Mouse (Mus musculus) midbrain, embryonic 16.5 days (tissue): ENCODE results near the gene Uqcr10. TPM values are rescaled to one million over a fixed set of nuclear protein-coding genes. Genes with fewer than 3 reads are reported as not detected.

Source experiments
- ATAC-seq: fragments of 200-750 bp; cut with Nextera tagmentation; 2 replicates; pipeline ENCODE4 v1.8.0; 2017; ENCODE audit warnings: moderate TSS enrichment
- H3K27ac ChIP-seq: fragments of 300-500 bp; sonication (generic); 2 replicates; pipeline ENCODE4 v1.5.1; 2014; ENCODE audit warnings: mild to moderate bottlenecking, low read length, mixed read lengths
- H3K27me3 ChIP-seq: fragments of 300-500 bp; sonication (generic); 2 replicates; pipeline ENCODE4 v1.6.1; 2014; ENCODE audit warnings: low read depth, low read length, mixed read lengths; ENCODE audit not compliant: control insufficient read depth, insufficient read depth
- H3K36me3 ChIP-seq: fragments of 300-500 bp; sonication (generic); 2 replicates; pipeline ENCODE4 v1.6.1; 2014; ENCODE audit warnings: mild to moderate bottlenecking, low read length, moderate library complexity, mixed read lengths; ENCODE audit not compliant: control insufficient read depth, insufficient read depth
- H3K4me1 ChIP-seq: fragments of 300-500 bp; sonication (generic); 2 replicates; pipeline ENCODE4 v1.6.1; 2014; ENCODE audit warnings: mild to moderate bottlenecking, low read length, mixed read lengths; ENCODE audit not compliant: control insufficient read depth, insufficient read depth
- H3K4me2 ChIP-seq: fragments of 300-500 bp; sonication (generic); 2 replicates; pipeline ENCODE4 v1.6.1; 2014; ENCODE audit warnings: mild to moderate bottlenecking, low read length, mixed read lengths
- H3K4me3 ChIP-seq: fragments of 300-500 bp; sonication (generic); 2 replicates; pipeline ENCODE4 v1.5.1; 2014; ENCODE audit warnings: low read depth, mild to moderate bottlenecking, low read length, moderate library complexity, mixed read lengths
- H3K9ac ChIP-seq: fragments of 300-500 bp; sonication (generic); 2 replicates; pipeline ENCODE4 v1.6.1; 2014; ENCODE audit warnings: low read depth, low read length, mixed read lengths
- H3K9me3 ChIP-seq: fragments of 300-500 bp; sonication (generic); replicated peaks from 2 replicates; pipeline ENCODE4 v1.6.1; 2014; ENCODE audit warnings: mild to moderate bottlenecking, low read length, mixed read lengths; ENCODE audit not compliant: control insufficient read depth, poor library complexity, severe bottlenecking
- WGBS: fragments of 180-500 bp; shearing (Covaris S2); extraction: QIAGEN DNeasy Blood & Tissue Kit; methylation state at CpG from one replicate; pipeline ENCODE4 v1.1.7; 2014; 5-methylcytosine and 5-hydroxymethylcytosine counted together
- polyA plus RNA-seq: library from polyadenylated mRNA; unstranded; fragments of >200 nt; fragmentation: Nextera tagmentation; extraction: Ambion mirVana; gene quantifications from 2 replicates; pipeline ENCODE4 v1.2.1, GENCODE M21; 2015

Uqcr10 gene
- 525 and 569 TPM in 2 replicates for polyA plus RNA-seq

GRCm38 (mm10) chr11:4704072-4704964 lies at the start of gene Uqcr10, which contains the start of gene Zmat5:
Gene Uqcr10 (minus strand): TSS chr11:4704342.
Gene Zmat5 (plus strand): TSS chr11:4704678.
- peak; percentile 99 for ATAC-seq
- Histone ChIP-seq H3K36me3 (peaks cover 4% of the 10 kb centered on the region), H3K27me3 (no peaks in the 10 kb centered on the region), H3K4me3 (peak within 1 kb of the TSS; percentile 91), H3K4me1 (peaks cover 15% of the 10 kb centered on the region), H3K4me2 (peak within 1 kb of the TSS; percentile 90), H3K9ac (peak within 1 kb of the TSS; percentile 70), H3K9me3 (no peaks in the 10 kb centered on the region), H3K27ac (peak within 1 kb of the TSS; percentile 83)
- WGBS, result under 1% methylated on average over 47 of the region's 47 CpGs

GRCm38 (mm10) chr11:4752836-4753235 lies 48.7 kb upstream of the Uqcr10 start:
- no peaks in the 10 kb centered on the region for H3K36me3 ChIP-seq
- H3K27me3 ChIP-seq, result peaks cover 24% of the 10 kb centered on the region
- ATAC-seq, result no peak
- H3K4me2 ChIP-seq, result no peak overlapping the region
- WGBS, result 30% methylated on average over 10 of the region's 10 CpGs
- H3K9me3 ChIP-seq, result no peaks in the 10 kb centered on the region
- peaks cover 2% of the 10 kb centered on the region; the same call in 1 of the 2 replicates for H3K4me1 ChIP-seq
- H3K4me3 ChIP-seq, result no peak overlapping the region
- no peak overlapping the region for H3K27ac ChIP-seq
- no peak overlapping the region for H3K9ac ChIP-seq

DNA sequence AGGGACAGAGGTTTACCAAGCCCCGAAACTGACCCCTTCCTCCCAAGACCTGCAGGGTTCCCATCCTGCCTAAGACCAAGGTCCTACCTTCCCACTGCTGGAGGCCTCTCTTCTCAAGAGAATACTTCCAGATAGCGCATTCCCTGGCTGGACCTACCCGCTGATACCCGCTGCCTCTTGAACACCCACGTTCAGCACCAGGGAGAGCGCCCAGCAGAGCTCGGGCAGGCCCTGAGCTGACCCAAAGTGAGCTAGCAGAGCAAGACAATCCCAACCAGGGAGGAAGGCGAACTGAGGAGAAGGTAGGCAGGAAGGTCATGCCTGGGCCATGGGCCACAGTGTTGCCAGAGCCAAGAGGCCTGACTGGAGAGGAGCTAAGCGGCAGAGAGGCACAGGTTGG lies 46.1 kb upstream of the Uqcr10 start:
- Histone ChIP-seq H3K4me1 (peaks cover 18% of the 10 kb centered on the region), H3K4me3 (no peak overlapping the region), H3K27ac (no peak overlapping the region), H3K36me3 (no peaks in the 10 kb centered on the region), H3K27me3 (peaks cover 35% of the 10 kb centered on the region), H3K4me2 (no peak overlapping the region), H3K9me3 (no peaks in the 10 kb centered on the region), H3K9ac (no peak overlapping the region)
- ATAC-seq, result no peak
- 20% methylated on average over 9 of the region's 9 CpGs for WGBS

DNA sequence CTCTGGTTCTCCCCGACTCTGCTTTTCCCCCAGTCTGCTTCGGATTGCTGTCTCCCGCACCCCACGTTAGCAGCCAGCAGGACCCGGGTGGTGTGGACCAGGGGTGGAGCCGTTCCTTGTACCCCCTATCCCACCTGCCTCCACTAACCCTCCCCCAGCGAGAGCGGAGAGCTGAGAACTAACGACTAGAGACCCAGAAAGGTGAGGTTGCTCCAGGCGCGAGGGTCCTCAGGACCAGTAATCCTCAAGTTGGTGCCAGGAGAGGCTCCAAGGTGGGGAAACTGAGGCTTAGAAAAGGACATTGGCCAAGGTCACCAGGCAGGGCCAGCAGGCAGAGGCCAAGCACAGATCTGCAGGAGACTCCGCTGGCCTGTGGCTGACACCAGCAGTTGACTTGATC lies 43.1 kb upstream of the Uqcr10 start:
- 3% methylated on average over 11 of the region's 12 CpGs for WGBS
- ATAC-seq, result no peak; the same call in 1 of the 2 replicates
- H3K4me2 ChIP-seq, result peak overlapping the region; percentile 100
- peak overlapping the region; percentile 67 for H3K4me3 ChIP-seq
- no peak overlapping the region for H3K27ac ChIP-seq
- H3K4me1 ChIP-seq, result peaks cover 18% of the 10 kb centered on the region
- no peaks in the 10 kb centered on the region for H3K9me3 ChIP-seq
- peak overlapping the region; percentile 69 for H3K9ac ChIP-seq
- no peaks in the 10 kb centered on the region for H3K36me3 ChIP-seq
- peaks cover 51% of the 10 kb centered on the region for H3K27me3 ChIP-seq

DNA sequence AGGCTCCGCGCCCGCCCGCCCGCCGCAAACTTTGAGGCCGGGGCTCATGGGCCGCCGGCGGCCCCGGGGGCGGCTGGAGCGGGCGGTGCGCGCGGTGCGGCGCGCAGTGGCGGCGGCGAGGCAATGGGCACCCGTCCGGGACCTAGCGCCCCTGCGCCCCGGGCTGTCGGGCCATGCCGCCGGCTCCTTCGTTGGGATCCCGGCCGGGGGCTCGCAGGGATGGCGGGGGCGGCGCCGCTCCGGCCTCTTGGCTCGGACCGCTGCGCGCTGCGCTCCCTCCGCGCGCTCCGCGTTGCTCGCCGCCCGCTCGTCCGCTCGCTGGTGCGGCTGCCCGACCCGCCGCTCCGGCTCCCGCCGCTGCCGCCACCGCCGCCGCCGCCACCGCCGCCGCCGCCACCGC lies 42.6 kb upstream of the Uqcr10 start, which contains the start of gene Cabp7:
Cabp7 (minus strand) TSS at position 46 of the 400 bp plus-strand sequence.
- Histone ChIP-seq H3K4me3 (peak within 1 kb of the TSS; percentile 67), H3K27me3 (peaks cover 51% of the 10 kb centered on the region), H3K4me1 (peaks cover 18% of the 10 kb centered on the region), H3K36me3 (no peaks in the 10 kb centered on the region), H3K9ac (peak within 1 kb of the TSS; percentile 69), H3K9me3 (no peaks in the 10 kb centered on the region), H3K4me2 (peak within 1 kb of the TSS; percentile 100), H3K27ac (no peak within 1 kb of the TSS)
- no peak for ATAC-seq
- 2% methylated on average over 9 of the region's 73 CpGs for WGBS

DNA sequence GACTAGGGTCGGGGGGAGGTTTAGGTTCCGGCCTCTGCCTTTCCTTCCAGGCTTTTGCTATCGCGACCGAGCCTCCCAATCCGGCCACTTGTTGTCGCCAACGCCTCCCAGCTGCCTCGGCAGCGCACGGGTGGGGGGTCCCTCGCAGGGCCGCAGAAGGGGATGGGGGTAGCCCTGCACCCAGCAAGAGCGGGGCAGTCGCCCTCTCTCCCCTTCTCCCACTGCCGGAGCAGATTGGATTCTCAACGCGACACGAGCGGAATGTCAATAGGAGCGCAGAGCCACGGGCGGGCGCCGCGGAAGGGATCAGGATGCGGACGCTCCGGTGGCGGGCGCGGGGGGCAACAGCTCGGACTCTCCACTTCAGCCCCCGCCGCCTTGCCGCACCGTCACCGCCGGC lies 41.8 kb upstream of the Uqcr10 start:
- Histone ChIP-seq H3K9ac (peak overlapping the region; percentile 69), H3K9me3 (no peaks in the 10 kb centered on the region), H3K4me1 (peaks cover 18% of the 10 kb centered on the region), H3K4me2 (peak overlapping the region; percentile 100), H3K36me3 (no peaks in the 10 kb centered on the region), H3K27ac (no peak overlapping the region), H3K27me3 (peaks cover 51% of the 10 kb centered on the region), H3K4me3 (peak overlapping the region; percentile 67)
- under 1% methylated on average over 32 of the region's 39 CpGs for WGBS
- peak; percentile 12; the same call in 1 of the 2 replicates for ATAC-seq

DNA sequence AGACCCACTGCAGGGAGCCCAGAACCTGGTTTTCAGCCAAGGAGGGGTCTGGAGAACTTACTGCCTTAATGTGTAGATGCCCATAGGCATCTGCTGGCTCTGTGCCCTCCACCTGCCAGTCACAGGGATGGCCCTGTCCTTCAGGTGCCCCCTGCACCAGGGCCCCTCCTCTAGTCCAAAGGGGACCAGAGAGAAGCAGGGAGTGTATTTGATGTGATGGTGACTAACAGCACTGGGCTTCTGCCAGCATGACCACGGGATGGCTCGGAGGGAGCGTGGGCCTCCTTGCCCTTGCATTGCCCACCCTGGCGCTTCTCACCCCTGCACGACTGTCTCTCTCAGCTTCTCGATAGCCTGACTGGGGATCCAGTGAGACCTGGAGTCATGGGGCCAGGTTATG lies 40.5 kb upstream of the Uqcr10 start:
- ATAC-seq, result no peak
- no peaks in the 10 kb centered on the region for H3K36me3 ChIP-seq
- H3K4me1 ChIP-seq, result peaks cover 16% of the 10 kb centered on the region
- 65% methylated on average over 6 of the region's 6 CpGs for WGBS
- H3K9ac ChIP-seq, result no peak overlapping the region
- H3K27ac ChIP-seq, result no peak overlapping the region
- no peaks in the 10 kb centered on the region for H3K9me3 ChIP-seq
- H3K4me2 ChIP-seq, result peak overlapping the region; percentile 100; the same call in 1 of the 2 replicates
- H3K27me3 ChIP-seq, result peaks cover 46% of the 10 kb centered on the region
- no peak overlapping the region for H3K4me3 ChIP-seq

DNA sequence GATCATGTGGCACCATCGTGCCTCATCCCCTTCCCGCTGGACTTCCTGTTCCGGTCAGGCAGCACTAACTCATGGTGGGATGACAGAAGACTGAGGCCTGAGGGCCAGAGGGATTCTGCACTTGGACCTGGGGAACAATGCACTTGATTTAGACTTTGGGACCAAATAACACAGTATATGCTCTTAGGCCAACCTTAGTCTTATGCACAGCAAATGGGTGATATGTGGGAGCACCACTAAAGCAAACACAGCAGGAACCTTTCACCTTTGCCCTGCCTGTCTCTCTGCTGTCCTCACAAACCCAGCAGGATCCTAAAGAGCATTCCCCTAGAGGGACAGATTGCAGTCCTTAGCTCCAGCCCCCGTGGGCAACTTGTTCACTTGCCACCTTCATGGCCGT lies 36.6 kb upstream of the Uqcr10 start:
- no peak overlapping the region for H3K9ac ChIP-seq
- 76% methylated on average over 5 of the region's 5 CpGs for WGBS
- no peak overlapping the region for H3K4me3 ChIP-seq
- H3K36me3 ChIP-seq, result no peaks in the 10 kb centered on the region
- no peak for ATAC-seq
- no peak overlapping the region for H3K27ac ChIP-seq
- H3K9me3 ChIP-seq, result no peaks in the 10 kb centered on the region
- peaks cover 23% of the 10 kb centered on the region for H3K27me3 ChIP-seq
- no peak overlapping the region for H3K4me2 ChIP-seq
- peaks cover 7% of the 10 kb centered on the region for H3K4me1 ChIP-seq

GRCm38 (mm10) chr11:4738719-4739118 lies 34.6 kb upstream of the Uqcr10 start:
- Histone ChIP-seq H3K36me3 (no peaks in the 10 kb centered on the region), H3K9ac (no peak overlapping the region), H3K9me3 (no peaks in the 10 kb centered on the region), H3K27ac (no peak overlapping the region), H3K4me2 (no peak overlapping the region), H3K4me1 (peaks cover 4% of the 10 kb centered on the region), H3K4me3 (no peak overlapping the region), H3K27me3 (peaks cover 2% of the 10 kb centered on the region)
- WGBS, result 94% methylated on average over 16 of the region's 16 CpGs
- ATAC-seq, result no peak
